Mouse (Mus musculus) layer of hippocampus, adult 2 months (tissue): ENCODE data around the gene Fap. TPM values are rescaled to one million over a fixed set of nuclear protein-coding genes. Genes with fewer than 3 reads are reported as not detected.

Experiments used
- DNase-seq, 2 experiments: peaks; one replicate each; pipeline ENCODE4 v3.0.0; 2022; ENCODE audit warnings: low spot score in 2 of 2
- H3K27ac ChIP-seq: fragments of 200-600 bp; 2 replicates; pipeline ENCODE4 v1.8.1; 2022
- H3K4me3 ChIP-seq: fragments of 200-600 bp; 2 replicates; pipeline ENCODE4 v1.8.1; 2022; ENCODE audit warnings: mild to moderate bottlenecking
- CTCF ChIP-seq: fragments of 200-600 bp; conservative IDR thresholded peaks from 2 replicates; pipeline ENCODE4 v1.8.1; 2022; ENCODE audit warnings: antibody characterized with exemption, mild to moderate bottlenecking, moderate library complexity
- total RNA-seq, 2 experiments: library from RNA; stranded (reverse); gene quantifications; 2 replicates each; pipeline ENCODE4 v1.2.3; 2021

Gene Fap
- total RNA-seq, 2 experiments from 2014 or later: 0.74 to 0.88 TPM

- Histone ChIP-seq H3K4me3 (no peak overlapping the region), H3K27ac (no peak overlapping the region)
- TF ChIP-seq CTCF: no peak
- no peak for DNase-seq
These were observed 9.2 kb downstream of the Fap start for GRCm38 (mm10) chr2:62564687-62565086.

DNA sequence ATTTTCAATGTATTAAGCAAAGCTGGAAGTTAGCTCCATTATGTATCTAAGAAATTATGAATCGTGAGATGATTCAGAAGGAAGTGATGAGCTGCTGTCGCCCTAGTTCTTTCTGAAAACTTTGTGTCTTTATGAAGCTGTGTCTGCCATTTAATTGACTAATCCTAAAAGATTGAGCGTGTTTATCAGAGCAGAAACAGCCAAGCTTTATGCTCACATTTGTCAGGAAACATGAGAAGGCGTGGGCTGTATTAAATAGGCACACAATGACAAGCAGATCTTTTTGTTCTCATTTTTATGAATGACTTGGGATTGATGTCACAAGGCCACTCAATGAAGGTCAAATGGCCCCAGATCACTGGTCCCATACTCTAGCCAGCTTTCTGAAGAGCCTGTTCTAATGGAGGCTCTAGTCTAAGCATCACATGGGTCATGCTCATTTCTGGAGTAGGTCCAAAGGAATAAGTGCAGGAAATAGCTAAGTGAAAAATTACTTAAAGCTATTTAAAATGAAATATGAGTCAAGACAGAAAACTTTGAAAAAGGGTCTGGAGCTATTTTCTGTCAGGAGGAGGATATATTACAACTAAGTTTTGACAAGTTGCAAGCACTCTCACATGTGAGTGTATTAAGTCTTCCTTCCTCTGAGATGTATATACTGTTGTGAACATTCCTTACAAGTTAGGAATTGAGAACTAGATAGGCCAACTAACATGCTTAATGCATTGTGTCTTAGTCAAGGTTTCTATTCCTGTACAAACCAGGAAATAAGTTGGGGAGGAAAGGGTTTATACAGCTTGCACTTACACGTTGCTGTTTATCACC, 11.0 kb downstream of the Fap start:
- TF ChIP-seq CTCF: no peak
- no peak overlapping the region for H3K4me3 ChIP-seq
- no peak overlapping the region for H3K27ac ChIP-seq
- no peak for DNase-seq

- DNase-seq: no peak
- Histone ChIP-seq H3K27ac (no peak overlapping the region), H3K4me3 (no peak overlapping the region)
- TF ChIP-seq CTCF: peak; percentile 49
These were observed 16.5 kb downstream of the Fap start for GRCm38 (mm10) chr2:62557417-62557816.

- DNase-seq: no peak
These were observed 17.5 kb downstream of the Fap start for GRCm38 (mm10) chr2:62556349-62556748.

DNA sequence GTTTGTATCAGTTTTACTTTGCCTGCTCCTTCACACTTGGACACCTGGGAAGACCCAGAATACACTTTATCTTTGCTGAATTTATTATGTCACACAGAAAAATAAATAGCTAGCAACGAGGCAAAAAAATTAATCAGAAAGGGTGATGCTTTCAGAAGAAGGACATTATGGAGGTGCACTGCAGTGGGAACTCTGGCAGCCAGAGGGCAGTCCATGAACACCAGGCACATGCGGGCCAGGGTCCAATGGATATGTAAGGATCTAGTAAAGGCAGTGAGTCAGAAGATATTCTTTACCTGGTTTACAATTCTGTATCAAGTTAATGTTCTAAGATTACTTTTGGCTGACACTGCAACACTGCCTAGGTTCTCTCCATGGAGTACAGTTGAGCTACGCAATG, 24.2 kb downstream of the Fap start:
- no peak overlapping the region for H3K27ac ChIP-seq
- H3K4me3 ChIP-seq: no peak overlapping the region
- DNase-seq: no peak
- peak; percentile 58 for TF ChIP-seq CTCF

More at GRCm38 (mm10) chr2:62556349-62556748, 17.5 kb downstream of the Fap start:
- Histone ChIP-seq H3K27ac (no peak overlapping the region), H3K4me3 (no peak overlapping the region)
- no peak for TF ChIP-seq CTCF

DNA sequence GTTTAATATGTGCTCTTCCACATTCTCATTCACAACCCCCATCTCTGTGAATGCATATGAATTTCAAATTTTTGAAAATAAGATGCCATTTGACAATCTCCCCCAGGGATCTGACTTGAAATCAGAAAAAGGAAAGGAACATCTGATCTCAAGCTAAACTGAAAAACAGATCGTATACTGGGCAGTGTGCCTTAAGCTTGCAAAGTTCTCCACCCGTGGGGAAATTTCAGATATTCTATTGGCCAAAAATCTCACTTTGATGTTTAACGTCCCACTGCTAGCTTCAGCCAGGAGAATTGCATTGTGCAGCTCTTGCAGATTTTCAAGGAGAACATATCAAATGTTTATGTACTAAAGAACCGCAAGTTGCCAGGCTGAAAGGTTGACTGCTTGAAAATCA, 24.7 kb downstream of the Fap start:
- DNase-seq: no peak
- Histone ChIP-seq H3K27ac (no peak overlapping the region), H3K4me3 (no peak overlapping the region)
- no peak for TF ChIP-seq CTCF

DNA sequence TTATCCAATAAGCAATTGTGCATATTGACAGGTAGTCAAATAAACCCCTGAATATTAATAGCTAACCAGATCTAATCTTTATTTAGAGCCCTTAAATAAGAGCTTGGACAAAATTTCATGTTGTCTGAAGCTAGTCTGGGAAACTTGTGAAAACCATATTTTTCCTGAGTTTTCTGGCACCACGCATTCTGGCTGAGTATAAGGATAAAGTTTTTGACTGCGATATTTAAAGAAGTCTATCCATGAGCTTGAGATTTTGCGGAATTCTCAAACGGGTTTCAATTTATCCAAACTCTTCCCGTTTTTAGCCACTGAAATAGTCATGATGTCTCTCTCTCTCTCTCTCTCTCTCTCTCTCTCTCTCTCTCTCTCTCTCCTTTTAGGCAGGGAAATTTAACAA, 25.8 kb downstream of the Fap start:
- no peak for TF ChIP-seq CTCF
- H3K27ac ChIP-seq: no peak overlapping the region
- no peak for DNase-seq
- H3K4me3 ChIP-seq: no peak overlapping the region

DNA sequence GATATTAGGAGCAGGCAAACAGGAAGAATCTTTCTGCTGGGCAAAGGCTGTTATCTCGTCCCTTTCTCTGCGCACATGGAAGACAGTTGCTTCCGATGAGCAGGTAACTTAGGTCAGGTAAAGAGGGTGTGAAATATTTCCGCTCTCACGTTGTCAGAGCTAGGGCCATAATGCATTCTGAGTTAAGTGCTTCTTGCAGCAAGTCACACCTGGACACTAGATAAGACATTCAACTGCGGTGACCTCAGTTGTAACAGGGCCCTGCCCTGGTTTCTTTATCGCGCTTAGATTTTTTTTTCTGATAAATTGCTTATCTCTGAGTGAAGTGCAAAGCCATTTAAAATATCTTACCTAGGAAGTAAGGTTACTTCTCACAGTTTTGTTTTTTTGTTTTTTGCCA, 38.4 kb downstream of the Fap start:
- no peak for DNase-seq
- Histone ChIP-seq H3K4me3 (no peak overlapping the region), H3K27ac (no peak overlapping the region)
- TF ChIP-seq CTCF: no peak

GRCm38 (mm10) chr2:62531065-62531464, 42.8 kb downstream of the Fap start:
- no peak for DNase-seq
- TF ChIP-seq CTCF: no peak
- H3K4me3 ChIP-seq: no peak overlapping the region
- H3K27ac ChIP-seq: no peak overlapping the region

DNA sequence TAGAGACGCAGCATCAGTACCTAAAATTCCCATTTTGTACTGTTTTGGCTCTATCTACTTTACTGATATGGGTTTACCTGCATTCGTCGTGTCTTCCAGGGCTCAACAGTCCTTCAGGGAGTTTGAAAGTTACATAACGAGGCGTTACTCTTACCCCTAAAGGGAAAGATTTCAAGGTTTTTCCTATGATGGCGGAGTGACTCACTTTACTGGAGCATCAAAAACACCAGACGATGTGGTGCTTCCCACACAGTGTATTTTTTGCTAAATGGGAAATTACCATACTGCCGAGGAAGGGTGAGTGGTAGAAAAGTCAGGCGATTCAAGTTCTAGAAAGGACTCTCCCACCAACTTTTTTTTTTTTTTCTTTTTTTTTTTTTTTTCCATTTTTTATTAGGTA, 47.5 kb downstream of the Fap start:
- Histone ChIP-seq H3K4me3 (no peak overlapping the region), H3K27ac (peak overlapping the region; percentile 18; the same call in 1 of the 2 replicates)
- no peak for TF ChIP-seq CTCF
- DNase-seq: peak in 1 of 2 experiments; percentile 68

- H3K4me3 ChIP-seq: no peak overlapping the region
- TF ChIP-seq CTCF: no peak
- no peak overlapping the region for H3K27ac ChIP-seq
- peak in 1 of 2 experiments; percentile 15 for DNase-seq
These were observed 56.1 kb downstream of the Fap start for GRCm38 (mm10) chr2:62517790-62518189.

DNA sequence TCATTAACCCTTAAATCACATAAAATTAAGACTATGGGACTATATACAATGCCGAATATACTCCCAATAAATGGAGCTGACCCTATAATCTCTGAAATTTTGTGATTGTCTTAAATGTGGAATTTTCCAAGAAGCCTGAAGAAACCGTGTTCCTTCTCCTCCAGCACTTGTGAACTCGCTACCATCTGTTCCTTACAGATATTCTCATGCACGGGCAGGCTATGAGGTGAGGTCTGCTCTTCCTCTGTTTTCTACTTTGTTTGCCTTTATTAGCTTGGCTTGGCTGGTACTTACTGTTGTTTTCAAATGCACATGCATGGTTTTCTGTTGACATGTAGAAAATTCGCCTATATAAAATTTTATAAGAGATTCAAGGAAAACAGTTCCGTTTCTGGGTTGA, 59.4 kb downstream of the Fap start:
- no peak overlapping the region for H3K27ac ChIP-seq
- TF ChIP-seq CTCF: no peak
- no peak overlapping the region for H3K4me3 ChIP-seq
- no peak for DNase-seq

GRCm38 (mm10) chr2:62513477-62513876, 60.4 kb downstream of the Fap start:
- no peak overlapping the region for H3K27ac ChIP-seq

DNA sequence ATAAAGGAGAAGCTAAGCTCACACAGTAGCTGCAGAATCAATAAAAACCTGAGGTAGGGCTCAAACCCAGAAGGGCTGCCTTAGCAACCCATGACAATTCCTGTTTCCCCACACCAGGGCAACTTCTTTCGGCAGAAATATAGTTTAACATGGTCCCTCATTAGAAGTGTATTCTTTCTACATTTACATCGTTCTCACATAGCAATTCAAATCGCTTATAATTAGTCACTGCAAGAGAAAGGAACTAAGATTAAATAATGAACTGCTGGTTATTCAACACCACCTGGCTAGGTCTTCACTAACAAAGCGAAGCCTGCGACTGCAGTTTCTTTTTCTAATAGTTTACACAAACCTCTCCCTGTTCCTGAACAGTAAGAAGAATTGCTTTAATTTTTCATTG, 66.7 kb downstream of the Fap start:
- no peak overlapping the region for H3K4me3 ChIP-seq
- no peak overlapping the region for H3K27ac ChIP-seq
- DNase-seq: no peak
- no peak for TF ChIP-seq CTCF

More at GRCm38 (mm10) chr2:62513477-62513876, 60.4 kb downstream of the Fap start:
- no peak overlapping the region for H3K4me3 ChIP-seq
- TF ChIP-seq CTCF: no peak
- DNase-seq: peak; percentile 55 to 65
